Mouse (Mus musculus) neural tube, embryonic 13.5 days (tissue): ENCODE data around the gene Cdk18. TPM values are rescaled to one million over a fixed set of nuclear protein-coding genes. Genes with fewer than 3 reads are reported as not detected.

ENCODE experiments used
- ATAC-seq: fragments of 200-750 bp; cut with Nextera tagmentation; 2 replicates; pipeline ENCODE4 v1.8.0; 2017; ENCODE audit warnings: low read depth, mild to moderate bottlenecking, moderate TSS enrichment, moderate library complexity
- H3K27ac ChIP-seq: fragments of 300-500 bp; sonication (generic); replicated peaks from 2 replicates; pipeline ENCODE4 v1.5.1; 2015; ENCODE audit warnings: moderate library complexity, mild to moderate bottlenecking, inconsistent platforms
- H3K27me3 ChIP-seq: fragments of 300-500 bp; sonication (generic); 2 replicates; pipeline ENCODE4 v1.6.1; 2015; ENCODE audit warnings: mild to moderate bottlenecking, inconsistent platforms
- H3K36me3 ChIP-seq: fragments of 300-500 bp; sonication (generic); 2 replicates; pipeline ENCODE4 v1.6.1; 2015; ENCODE audit warnings: mild to moderate bottlenecking, inconsistent platforms
- H3K4me1 ChIP-seq: fragments of 300-500 bp; sonication (generic); replicated peaks from 2 replicates; pipeline ENCODE4 v1.6.1; 2015; ENCODE audit warnings: inconsistent platforms
- H3K4me2 ChIP-seq: fragments of 300-500 bp; sonication (generic); 2 replicates; pipeline ENCODE4 v1.6.1; 2015; ENCODE audit warnings: inconsistent platforms, mild to moderate bottlenecking, moderate library complexity
- H3K4me3 ChIP-seq: fragments of 300-500 bp; sonication (generic); 2 replicates; pipeline ENCODE4 v1.5.1; 2015; ENCODE audit warnings: mild to moderate bottlenecking, inconsistent platforms
- H3K9ac ChIP-seq: fragments of 300-500 bp; sonication (generic); 2 replicates; pipeline ENCODE4 v1.6.1; 2015; ENCODE audit warnings: moderate library complexity, mild to moderate bottlenecking, inconsistent platforms
- H3K9me3 ChIP-seq: fragments of 300-500 bp; sonication (generic); 2 replicates; pipeline ENCODE4 v1.6.1; 2016; ENCODE audit warnings: inconsistent platforms
- WGBS: fragments of 180-500 bp; shearing (Covaris S2); methylation state at CpG from one replicate; pipeline ENCODE4 v1.1.7; 2015; 5-methylcytosine and 5-hydroxymethylcytosine counted together
- polyA plus RNA-seq: library from polyadenylated mRNA; unstranded; fragments of >200 nt; fragmentation: Nextera tagmentation; extraction: Ambion mirVana; gene quantifications from 2 replicates; pipeline ENCODE4 v1.2.1, GENCODE M21; 2015

Gene Cdk18
- polyA plus RNA-seq, 1 experiment from 2014 or later: 0.47 TPM

GRCm38 (mm10) chr1:132104353-132104752 is 35.1 kb downstream of the Cdk18 start:
- no peaks in the 10 kb centered on the region for H3K36me3 ChIP-seq
- H3K4me2 ChIP-seq: no peak overlapping the region
- 75% methylated on average over 14 of the region's 14 CpGs for WGBS
- no peaks in the 10 kb centered on the region for H3K9me3 ChIP-seq
- H3K27me3 ChIP-seq: no peaks in the 10 kb centered on the region
- H3K9ac ChIP-seq: no peak overlapping the region
- ATAC-seq: no peak
- H3K27ac ChIP-seq: no peak overlapping the region
- no peaks in the 10 kb centered on the region for H3K4me1 ChIP-seq
- H3K4me3 ChIP-seq: no peak overlapping the region

GRCm38 (mm10) chr1:132101953-132102697 is 37.4 kb downstream of the Cdk18 start:
- Histone ChIP-seq H3K9ac (no peak overlapping the region), H3K36me3 (no peaks in the 10 kb centered on the region), H3K4me2 (no peak overlapping the region), H3K27me3 (no peaks in the 10 kb centered on the region), H3K4me3 (no peak overlapping the region), H3K4me1 (no peaks in the 10 kb centered on the region), H3K27ac (no peak overlapping the region), H3K9me3 (no peaks in the 10 kb centered on the region)
- no peak for ATAC-seq
- WGBS: 73% methylated on average over 6 of the region's 6 CpGs

DNA sequence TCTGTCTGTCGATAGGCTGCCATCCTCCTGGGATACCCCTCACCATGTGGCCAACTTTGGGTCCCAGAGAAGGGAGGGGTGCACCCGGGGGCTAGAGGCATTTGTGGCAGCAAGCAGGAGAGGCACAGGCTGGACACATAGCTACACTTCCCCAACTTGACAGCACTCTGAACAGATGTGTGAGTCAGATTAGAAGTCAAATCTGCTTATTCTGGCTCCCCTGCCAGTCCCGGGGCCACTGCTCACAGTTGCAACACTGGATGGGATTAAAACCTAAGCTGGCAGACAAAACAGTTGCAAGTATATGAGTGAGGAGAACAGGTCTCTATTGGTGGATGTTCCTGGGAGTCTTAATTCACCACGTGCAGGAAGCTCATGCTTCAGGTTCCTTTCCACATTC is 39.7 kb downstream of the Cdk18 start:
- Histone ChIP-seq H3K4me2 (no peak overlapping the region), H3K27ac (no peak overlapping the region), H3K9me3 (no peaks in the 10 kb centered on the region), H3K9ac (no peak overlapping the region), H3K4me3 (no peak overlapping the region), H3K27me3 (no peaks in the 10 kb centered on the region), H3K4me1 (no peaks in the 10 kb centered on the region), H3K36me3 (no peaks in the 10 kb centered on the region)
- 79% methylated on average over 4 of the region's 4 CpGs for WGBS
- ATAC-seq: no peak

GRCm38 (mm10) chr1:132099016-132099415 is 40.5 kb downstream of the Cdk18 start:
- H3K27me3 ChIP-seq: no peaks in the 10 kb centered on the region
- no peak overlapping the region for H3K4me2 ChIP-seq

GRCm38 (mm10) chr1:132098076-132098475 is 41.4 kb downstream of the Cdk18 start:
- 70% methylated on average over 1 of the region's 1 CpGs for WGBS
- no peak for ATAC-seq
- Histone ChIP-seq H3K4me2 (no peak overlapping the region), H3K9ac (no peak overlapping the region), H3K27me3 (no peaks in the 10 kb centered on the region), H3K9me3 (no peaks in the 10 kb centered on the region), H3K4me1 (no peaks in the 10 kb centered on the region), H3K4me3 (no peak overlapping the region), H3K27ac (no peak overlapping the region), H3K36me3 (no peaks in the 10 kb centered on the region)

More at GRCm38 (mm10) chr1:132099016-132099415, 40.5 kb downstream of the Cdk18 start:
- no peaks in the 10 kb centered on the region for H3K4me1 ChIP-seq
- no peak for ATAC-seq
- H3K9ac ChIP-seq: no peak overlapping the region
- no peaks in the 10 kb centered on the region for H3K36me3 ChIP-seq
- no peaks in the 10 kb centered on the region for H3K9me3 ChIP-seq
- H3K4me3 ChIP-seq: no peak overlapping the region
- H3K27ac ChIP-seq: no peak overlapping the region
- WGBS: 74% methylated on average over 4 of the region's 4 CpGs

GRCm38 (mm10) chr1:132095356-132096004 is 44.0 kb downstream of the Cdk18 start:
- no peak for ATAC-seq
- no peaks in the 10 kb centered on the region for H3K9me3 ChIP-seq
- H3K4me3 ChIP-seq: no peak overlapping the region
- 85% methylated on average over 11 of the region's 11 CpGs for WGBS
- no peaks in the 10 kb centered on the region for H3K27me3 ChIP-seq
- H3K4me2 ChIP-seq: no peak overlapping the region
- H3K27ac ChIP-seq: no peak overlapping the region
- H3K36me3 ChIP-seq: no peaks in the 10 kb centered on the region
- H3K4me1 ChIP-seq: no peaks in the 10 kb centered on the region
- H3K9ac ChIP-seq: no peak overlapping the region

GRCm38 (mm10) chr1:132093269-132093668 is 46.2 kb downstream of the Cdk18 start:
- no peaks in the 10 kb centered on the region for H3K36me3 ChIP-seq
- H3K27me3 ChIP-seq: no peaks in the 10 kb centered on the region
- H3K27ac ChIP-seq: no peak overlapping the region
- no peak for ATAC-seq
- H3K9ac ChIP-seq: no peak overlapping the region
- no peaks in the 10 kb centered on the region for H3K4me1 ChIP-seq
- H3K4me2 ChIP-seq: no peak overlapping the region
- no peaks in the 10 kb centered on the region for H3K9me3 ChIP-seq
- H3K4me3 ChIP-seq: no peak overlapping the region
- WGBS: 89% methylated on average over 4 of the region's 4 CpGs

- H3K4me1 ChIP-seq: no peaks in the 10 kb centered on the region
- H3K4me2 ChIP-seq: no peak overlapping the region
- no peak overlapping the region for H3K4me3 ChIP-seq
- WGBS: 78% methylated on average over 4 of the region's 4 CpGs
- ATAC-seq: no peak
- no peaks in the 10 kb centered on the region for H3K27me3 ChIP-seq
- H3K9ac ChIP-seq: no peak overlapping the region
- no peaks in the 10 kb centered on the region for H3K9me3 ChIP-seq
- H3K27ac ChIP-seq: no peak overlapping the region
- no peaks in the 10 kb centered on the region for H3K36me3 ChIP-seq
These were observed 49.2 kb downstream of the Cdk18 start for GRCm38 (mm10) chr1:132090266-132090665.

DNA sequence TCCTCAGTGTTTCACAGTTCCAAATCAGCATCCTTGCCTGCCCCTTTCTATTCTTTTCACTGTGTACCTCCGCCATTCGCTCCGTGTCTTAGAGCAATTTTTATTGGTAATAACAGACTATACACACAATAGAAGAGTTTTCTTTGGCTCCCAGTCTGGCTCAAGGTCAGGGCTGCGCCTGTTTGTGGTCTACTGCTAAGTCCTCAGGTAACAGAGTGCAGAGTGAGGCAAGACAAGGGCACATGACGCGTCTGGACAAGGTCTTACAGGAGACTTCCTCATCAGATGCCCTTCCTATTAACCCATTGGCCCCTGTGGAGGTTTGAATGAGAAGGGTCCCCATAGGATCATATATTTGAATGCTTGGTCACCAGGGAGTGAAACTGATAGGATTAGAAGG is 49.7 kb downstream of the Cdk18 start:
- H3K27me3 ChIP-seq: no peaks in the 10 kb centered on the region
- no peaks in the 10 kb centered on the region for H3K4me1 ChIP-seq
- no peaks in the 10 kb centered on the region for H3K36me3 ChIP-seq
- H3K27ac ChIP-seq: no peak overlapping the region
- ATAC-seq: no peak
- 86% methylated on average over 6 of the region's 6 CpGs for WGBS
- H3K9me3 ChIP-seq: no peaks in the 10 kb centered on the region
- H3K4me3 ChIP-seq: no peak overlapping the region
- H3K4me2 ChIP-seq: no peak overlapping the region
- H3K9ac ChIP-seq: no peak overlapping the region

- no peak for ATAC-seq
- H3K4me3 ChIP-seq: no peak overlapping the region
- no peak overlapping the region for H3K9ac ChIP-seq
- H3K27ac ChIP-seq: no peak overlapping the region
- 86% methylated on average over 5 of the region's 5 CpGs for WGBS
- no peaks in the 10 kb centered on the region for H3K27me3 ChIP-seq
- H3K9me3 ChIP-seq: 0 out of 2 replicates have a peak, but pooled peaks cover 2% of the 10 kb centered on the region
- H3K4me1 ChIP-seq: no peaks in the 10 kb centered on the region
- no peak overlapping the region for H3K4me2 ChIP-seq
- H3K36me3 ChIP-seq: no peaks in the 10 kb centered on the region
These were observed 51.3 kb downstream of the Cdk18 start for GRCm38 (mm10) chr1:132088181-132088671.

GRCm38 (mm10) chr1:132085181-132086049 is 54.1 kb downstream of the Cdk18 start:
- no peak overlapping the region for H3K9ac ChIP-seq
- H3K9me3 ChIP-seq: peaks cover 8% of the 10 kb centered on the region; the same call in 1 of the 2 replicates
- H3K27me3 ChIP-seq: no peaks in the 10 kb centered on the region
- no peak overlapping the region for H3K27ac ChIP-seq
- no peak overlapping the region for H3K4me3 ChIP-seq
- ATAC-seq: no peak
- WGBS: 67% methylated on average over 7 of the region's 7 CpGs
- H3K4me2 ChIP-seq: no peak overlapping the region
- no peaks in the 10 kb centered on the region for H3K36me3 ChIP-seq
- no peaks in the 10 kb centered on the region for H3K4me1 ChIP-seq

DNA sequence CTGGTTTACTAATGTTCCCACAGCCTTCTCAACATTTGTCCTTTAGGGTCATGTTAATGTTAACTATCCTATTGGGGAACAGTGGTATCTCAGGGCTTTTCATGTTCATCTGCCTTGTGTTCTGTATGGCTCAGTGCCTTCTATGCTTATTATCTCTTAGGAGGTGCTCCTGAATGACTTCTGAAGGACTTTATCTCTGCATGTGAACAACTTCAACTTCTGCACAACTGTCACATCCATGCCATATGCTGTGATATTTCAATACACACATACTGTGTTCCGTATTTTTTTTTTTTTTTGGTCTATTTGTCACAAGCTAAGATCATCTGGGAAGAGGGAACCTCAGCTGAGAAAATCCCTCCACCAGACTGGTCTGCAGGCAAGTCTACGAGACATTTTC is 61.1 kb downstream of the Cdk18 start:
- Histone ChIP-seq H3K27me3 (no peaks in the 10 kb centered on the region), H3K27ac (no peak overlapping the region), H3K4me2 (no peak overlapping the region), H3K9ac (no peak overlapping the region), H3K36me3 (no peaks in the 10 kb centered on the region), H3K4me3 (no peak overlapping the region), H3K4me1 (no peaks in the 10 kb centered on the region), H3K9me3 (peaks cover 8% of the 10 kb centered on the region; the same call in 1 of the 2 replicates)
- WGBS: 91% methylated on average over 2 of the region's 2 CpGs
- ATAC-seq: no peak
